Comparison of ENCODE assay signal across 8 mouse cellular contexts in genomic region chr10:127661291-127661914, GRCm38 (mm10). TPM values are rescaled to one million over a fixed set of nuclear protein-coding genes. Genes with fewer than 3 reads are reported as not detected.
DNase-seq lines count a peak whose midpoint lies in the region; ATAC-seq and TF ChIP-seq lines count a peak whose summit lies in the region.

No protein-coding gene starts in this region.

- peak overlapping the region; percentile 99 for H3K27ac ChIP-seq in layer of hippocampus, adult 2 months
- peak overlapping the region; percentile 86 for H3K27ac ChIP-seq in embryonic facial prominence, embryonic 13.5 days
- H3K27ac ChIP-seq in hindbrain, embryonic 16.5 days (ENCODE audit: low read depth, low read length), result no peak overlapping the region
- H3K27ac ChIP-seq in liver, embryonic 14.5 days, result no peak overlapping the region
- peak overlapping the region; percentile 90 for H3K27ac ChIP-seq in stomach, postnatal 0 days (replicated peaks)

- H3K9me3 ChIP-seq in embryonic facial prominence, embryonic 13.5 days, result no peaks in the 10 kb centered on the region
- no peaks in the 10 kb centered on the region for H3K9me3 ChIP-seq in hindbrain, embryonic 16.5 days (ENCODE audit: control insufficient read depth, low read length)
- H3K9me3 ChIP-seq in liver, embryonic 14.5 days (ENCODE audit: control insufficient read depth, low read length), result no peaks in the 10 kb centered on the region
- no peaks in the 10 kb centered on the region for H3K9me3 ChIP-seq in stomach, postnatal 0 days (ENCODE audit: control insufficient read depth, low read length)

- H3K36me3 ChIP-seq in embryonic facial prominence, embryonic 13.5 days, result peaks cover 59% of the 10 kb centered on the region
- H3K36me3 ChIP-seq in hindbrain, embryonic 16.5 days (ENCODE audit: control insufficient read depth, insufficient read depth, low read length), result no peaks in the 10 kb centered on the region
- no peaks in the 10 kb centered on the region for H3K36me3 ChIP-seq in liver, embryonic 14.5 days (replicated peaks; ENCODE audit: control insufficient read depth, insufficient read depth, low read depth)
- peaks cover 9% of the 10 kb centered on the region for H3K36me3 ChIP-seq in stomach, postnatal 0 days (ENCODE audit: control insufficient read depth, insufficient read depth, low read length)

- H3K9ac ChIP-seq in embryonic facial prominence, embryonic 13.5 days, result peak overlapping the region; percentile 55
- peak overlapping the region; percentile 42 for H3K9ac ChIP-seq in hindbrain, embryonic 16.5 days (ENCODE audit: low read depth, low read length)
- H3K9ac ChIP-seq in liver, embryonic 14.5 days (replicated peaks), result no peak overlapping the region
- peak overlapping the region; percentile 59 for H3K9ac ChIP-seq in stomach, postnatal 0 days (ENCODE audit: low read length)

- no peak for TF ChIP-seq EP300 in liver, embryonic 14.5 days (IDR thresholded peaks at IDR 0.05; ENCODE audit: low read depth)
- TF ChIP-seq EP300 in stomach, postnatal 0 days (optimal IDR thresholded peaks at IDR 0.05), result no peak

- intact Hi-C loops in left cerebral cortex, postnatal 14 days (cut with DNase I), result no loop called here

- no peak for ATAC-seq in embryonic facial prominence, embryonic 13.5 days (ENCODE audit: insufficient number of reproducible peaks, insufficient read depth, low FRiP score, low TSS enrichment, low read depth)
- ATAC-seq in hindbrain, embryonic 16.5 days, result no peak
- no peak for ATAC-seq in liver, embryonic 14.5 days (ENCODE audit: insufficient read depth)
- ATAC-seq in stomach, postnatal 0 days (ENCODE audit: low FRiP score, low TSS enrichment), result peak; percentile 18; the same call in 1 of the 2 replicates
- ATAC-seq in granulocyte monocyte progenitor cell, adult 5-6 weeks (replicated peaks; ENCODE audit: poor library complexity, severe bottlenecking), result no peak

- WGBS in embryonic facial prominence, embryonic 13.5 days, result 28% methylated on average over 14 of the region's 14 CpGs
- 15% methylated on average over 10 of the region's 14 CpGs for WGBS in hindbrain, embryonic 16.5 days
- 31% methylated on average over 14 of the region's 14 CpGs for WGBS in liver, embryonic 14.5 days (ENCODE audit: insufficient replicate concordance)
- WGBS in stomach, postnatal 0 days, result 18% methylated on average over 14 of the region's 14 CpGs

- peak overlapping the region; percentile 85 for H3K4me3 ChIP-seq in layer of hippocampus, adult 2 months
- H3K4me3 ChIP-seq in embryonic facial prominence, embryonic 13.5 days, result peak overlapping the region; percentile 87
- H3K4me3 ChIP-seq in hindbrain, embryonic 16.5 days (ENCODE audit: low read length), result peak overlapping the region; percentile 29; the same call in 1 of the 2 replicates
- peak overlapping the region in 1 of 2 experiments; percentile 2; a peak in 1 of 4 replicates for H3K4me3 ChIP-seq in liver, embryonic 14.5 days (ENCODE audit: insufficient read depth in 1 of 2, low read depth in 2 of 2, low read length in 2 of 2)
- H3K4me3 ChIP-seq in stomach, postnatal 0 days (ENCODE audit: low read depth, low read length), result peak overlapping the region; percentile 25; the same call in 1 of the 2 replicates

- H3K4me2 ChIP-seq in embryonic facial prominence, embryonic 13.5 days, result peak overlapping the region; percentile 90
- peak overlapping the region; percentile 51 for H3K4me2 ChIP-seq in hindbrain, embryonic 16.5 days (ENCODE audit: low read length)
- peak overlapping the region; percentile 48 for H3K4me2 ChIP-seq in liver, embryonic 14.5 days (ENCODE audit: low read depth)
- peak overlapping the region; percentile 55 for H3K4me2 ChIP-seq in stomach, postnatal 0 days (replicated peaks; ENCODE audit: low read depth)

- H3K4me1 ChIP-seq in embryonic facial prominence, embryonic 13.5 days, result peaks cover 63% of the 10 kb centered on the region
- H3K4me1 ChIP-seq in hindbrain, embryonic 16.5 days (ENCODE audit: control insufficient read depth, insufficient read depth, low read depth, low read length), result peaks cover 16% of the 10 kb centered on the region
- peaks cover 0 to 11% of the 10 kb centered on the region in 2 experiments; a peak in 2 of 4 replicates for H3K4me1 ChIP-seq in liver, embryonic 14.5 days (replicated peaks; ENCODE audit: control insufficient read depth in 2 of 2, insufficient read depth in 2 of 2, low read length in 1 of 2)
- H3K4me1 ChIP-seq in stomach, postnatal 0 days (replicated peaks; ENCODE audit: control insufficient read depth, insufficient read depth), result peaks cover 22% of the 10 kb centered on the region

- no peaks in the 10 kb centered on the region for H3K27me3 ChIP-seq in embryonic facial prominence, embryonic 13.5 days
- peaks cover 43% of the 10 kb centered on the region for H3K27me3 ChIP-seq in hindbrain, embryonic 16.5 days (replicated peaks; ENCODE audit: control insufficient read depth, insufficient read depth, low read length)
- peaks cover 26% of the 10 kb centered on the region for H3K27me3 ChIP-seq in liver, embryonic 14.5 days (ENCODE audit: control insufficient read depth, insufficient read depth, low read length)
- no peaks in the 10 kb centered on the region for H3K27me3 ChIP-seq in stomach, postnatal 0 days (ENCODE audit: control insufficient read depth, insufficient read depth, low read length)

- no peak for TF ChIP-seq CTCF in layer of hippocampus, adult 2 months (conservative IDR thresholded peaks at IDR 0.05)
- TF ChIP-seq CTCF in liver, embryonic 14.5 days (IDR thresholded peaks at IDR 0.05; ENCODE audit: low read depth), result no peak
- TF ChIP-seq CTCF in stomach, postnatal 0 days (IDR thresholded peaks at IDR 0.05; ENCODE audit: low read depth), result no peak

- DNase-seq in layer of hippocampus, adult 2 months (ENCODE audit: low spot score in 2 of 2), result no peak
- no peak for DNase-seq in layer of hippocampus, adult 9-11 months
- DNase-seq in liver, embryonic 14.5 days (ENCODE audit: low read depth in 3 of 3, low spot score in 3 of 3), result no peak
- peak; percentile 60 for DNase-seq in stomach, postnatal 0 days (ENCODE audit: low spot score)
- no peak for DNase-seq in left cerebral cortex, postnatal 14 days (ENCODE audit: low spot score in 2 of 2)

RNA-seq across cellular contexts. Expression of gene Nemp1, which starts 5.3 kb away (rescaled TPM):
- 1 to 10 TPM; 5.8 to 6.8 TPM for total RNA-seq in layer of hippocampus, adult 2 months (2021)
- polyA plus RNA-seq in embryonic facial prominence, embryonic 13.5 days (2015; fragmentation: Nextera tagmentation; extraction: Ambion mirVana), result 9.1 and 10.6 TPM in 2 replicates
- polyA plus RNA-seq in hindbrain, embryonic 16.5 days (2015; fragmentation: Nextera tagmentation; extraction: Ambion mirVana), result 2.9 and 3.9 TPM in 2 replicates
- 5.0 and 5.5 TPM in 2 replicates for polyA plus RNA-seq in liver, embryonic 14.5 days (2012; rRNA removed)
- polyA plus RNA-seq in liver, embryonic 14.5 days (2014; fragmentation: Nextera tagmentation; extraction: Ambion mirVana), result 5.6 and 5.7 TPM in 2 replicates
- 4.1 and 4.5 TPM in 2 replicates for polyA plus RNA-seq in stomach, postnatal 0 days (2015; fragmentation: Nextera tagmentation; extraction: Ambion mirVana)
- total RNA-seq in left cerebral cortex, postnatal 14 days (2021), result 1 to 10 TPM; 3.9 to 4.6 TPM
- total RNA-seq in granulocyte monocyte progenitor cell, adult 5-6 weeks (2014; fragmentation: Nextera tagmentation), result 14.7 and 18.9 TPM in 2 replicates
- 21.7 TPM in 2 replicates for total RNA-seq in granulocyte monocyte progenitor cell, adult 5-6 weeks (2017)

RNA-seq across cellular contexts. Expression of gene Nab2, which starts 7.0 kb away (rescaled TPM):
- 10 to 100 TPM; 44.0 to 44.4 TPM for total RNA-seq in layer of hippocampus, adult 2 months (2021)
- 19.5 and 20.3 TPM in 2 replicates for polyA plus RNA-seq in embryonic facial prominence, embryonic 13.5 days (2015; fragmentation: Nextera tagmentation; extraction: Ambion mirVana)
- 2.2 and 3.2 TPM in 2 replicates for polyA plus RNA-seq in hindbrain, embryonic 16.5 days (2015; fragmentation: Nextera tagmentation; extraction: Ambion mirVana)
- 4.0 and 4.1 TPM in 2 replicates for polyA plus RNA-seq in liver, embryonic 14.5 days (2012; rRNA removed)
- 0.88 and 1.1 TPM in 2 replicates for polyA plus RNA-seq in liver, embryonic 14.5 days (2014; fragmentation: Nextera tagmentation; extraction: Ambion mirVana)
- 6.8 and 8.9 TPM in 2 replicates for polyA plus RNA-seq in stomach, postnatal 0 days (2015; fragmentation: Nextera tagmentation; extraction: Ambion mirVana)
- total RNA-seq in left cerebral cortex, postnatal 14 days (2021), result 10 to 100 TPM; 35.2 to 40.7 TPM
- 7.3 and 11.4 TPM in 2 replicates for total RNA-seq in granulocyte monocyte progenitor cell, adult 5-6 weeks (2014; fragmentation: Nextera tagmentation)
- total RNA-seq in granulocyte monocyte progenitor cell, adult 5-6 weeks (2017), result 2.6 and 4.7 TPM in 2 replicates

RNA-seq across cellular contexts. Expression of gene Stat6, which starts 18.6 kb away (rescaled TPM):
- 1 to 10 TPM; 6.4 to 6.7 TPM for total RNA-seq in layer of hippocampus, adult 2 months (2021)
- 21.1 and 22.0 TPM in 2 replicates for polyA plus RNA-seq in embryonic facial prominence, embryonic 13.5 days (2015; fragmentation: Nextera tagmentation; extraction: Ambion mirVana)
- 6.0 and 8.0 TPM in 2 replicates for polyA plus RNA-seq in hindbrain, embryonic 16.5 days (2015; fragmentation: Nextera tagmentation; extraction: Ambion mirVana)
- 10.9 TPM in 2 replicates for polyA plus RNA-seq in liver, embryonic 14.5 days (2012; rRNA removed)
- 10.2 and 12.4 TPM in 2 replicates for polyA plus RNA-seq in liver, embryonic 14.5 days (2014; fragmentation: Nextera tagmentation; extraction: Ambion mirVana)
- polyA plus RNA-seq in stomach, postnatal 0 days (2015; fragmentation: Nextera tagmentation; extraction: Ambion mirVana), result 31.4 and 34.6 TPM in 2 replicates
- total RNA-seq in left cerebral cortex, postnatal 14 days (2021), result 1 to 10 TPM; 8.6 to 10.0 TPM
- total RNA-seq in granulocyte monocyte progenitor cell, adult 5-6 weeks (2014; fragmentation: Nextera tagmentation), result 71.6 and 82.1 TPM in 2 replicates
- 46.0 and 67.5 TPM in 2 replicates for total RNA-seq in granulocyte monocyte progenitor cell, adult 5-6 weeks (2017)

RNA-seq across cellular contexts. Expression of gene Lrp1, which starts 40.5 kb away (rescaled TPM):
- total RNA-seq in layer of hippocampus, adult 2 months (2021), result 100 to 1,000 TPM; 288 to 310 TPM
- polyA plus RNA-seq in embryonic facial prominence, embryonic 13.5 days (2015; fragmentation: Nextera tagmentation; extraction: Ambion mirVana), result 139 and 159 TPM in 2 replicates
- polyA plus RNA-seq in hindbrain, embryonic 16.5 days (2015; fragmentation: Nextera tagmentation; extraction: Ambion mirVana), result 109 and 125 TPM in 2 replicates
- 14.1 and 18.2 TPM in 2 replicates for polyA plus RNA-seq in liver, embryonic 14.5 days (2012; rRNA removed)
- polyA plus RNA-seq in liver, embryonic 14.5 days (2014; fragmentation: Nextera tagmentation; extraction: Ambion mirVana), result 13.2 and 16.1 TPM in 2 replicates
- polyA plus RNA-seq in stomach, postnatal 0 days (2015; fragmentation: Nextera tagmentation; extraction: Ambion mirVana), result 32.7 and 37.4 TPM in 2 replicates
- 100 to 1,000 TPM; 285 to 305 TPM for total RNA-seq in left cerebral cortex, postnatal 14 days (2021)
- 13.9 and 15.0 TPM in 2 replicates for total RNA-seq in granulocyte monocyte progenitor cell, adult 5-6 weeks (2014; fragmentation: Nextera tagmentation)
- total RNA-seq in granulocyte monocyte progenitor cell, adult 5-6 weeks (2017), result 5.7 and 18.1 TPM in 2 replicates

RNA-seq across cellular contexts. Expression of gene Myo1a, which starts 43.6 kb away (rescaled TPM):
- 1 to 10 TPM in 1 of 2 experiments, under 1 TPM in 1; 0.59 to 1.1 TPM for total RNA-seq in layer of hippocampus, adult 2 months (2021)
- polyA plus RNA-seq in embryonic facial prominence, embryonic 13.5 days (2015; fragmentation: Nextera tagmentation; extraction: Ambion mirVana), result 0.66 and 2.5 TPM in 2 replicates
- 0.52 and 0.73 TPM in 2 replicates for polyA plus RNA-seq in hindbrain, embryonic 16.5 days (2015; fragmentation: Nextera tagmentation; extraction: Ambion mirVana)
- polyA plus RNA-seq in liver, embryonic 14.5 days (2012; rRNA removed), result 0.25 and 0.30 TPM in 2 replicates
- 0.06 and 0.19 TPM in 2 replicates for polyA plus RNA-seq in liver, embryonic 14.5 days (2014; fragmentation: Nextera tagmentation; extraction: Ambion mirVana)
- 39.3 and 42.1 TPM in 2 replicates for polyA plus RNA-seq in stomach, postnatal 0 days (2015; fragmentation: Nextera tagmentation; extraction: Ambion mirVana)
- total RNA-seq in left cerebral cortex, postnatal 14 days (2021), result under 1 TPM; 0.21 to 0.51 TPM
- total RNA-seq in granulocyte monocyte progenitor cell, adult 5-6 weeks (2014; fragmentation: Nextera tagmentation), result not detected in 2 replicates
- not detected in 2 replicates for total RNA-seq in granulocyte monocyte progenitor cell, adult 5-6 weeks (2017)

Comparison
In these comparisons a context has a peak if more than half of its experiments do, and no peak if none do; other contexts are left out.
1. H3K27ac ChIP-seq: peak in layer of hippocampus, adult 2 months (single experiment), embryonic facial prominence, embryonic 13.5 days (single experiment) and stomach, postnatal 0 days (single experiment); none in hindbrain, embryonic 16.5 days (single experiment) and liver, embryonic 14.5 days (single experiment).
2. Peak in every context shown above with its lines, with median percentiles within 50 percentile points of each other: H3K4me2 ChIP-seq.